Comparison of ENCODE assay signal across 8 mouse cellular contexts in the genomic region with DNA sequence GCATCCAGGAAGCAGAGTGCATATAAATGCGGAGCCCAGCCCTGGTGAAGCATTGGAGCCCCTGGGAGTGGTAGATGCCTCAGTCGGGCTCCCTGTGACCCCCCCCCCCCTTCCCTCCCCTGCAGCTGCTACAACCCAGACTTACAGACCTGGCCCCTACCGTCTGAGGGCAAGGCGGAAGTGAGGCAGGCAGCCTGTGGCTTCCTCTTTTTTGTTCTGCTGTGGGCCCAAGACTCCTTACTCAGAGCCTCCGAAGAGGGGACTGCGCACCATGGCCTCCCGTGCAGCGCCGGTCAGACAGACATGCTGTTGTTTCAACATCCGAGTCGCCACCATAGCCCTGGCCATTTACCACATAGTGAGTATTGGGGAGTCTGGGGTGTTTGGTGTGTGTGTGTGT. TPM values are rescaled to one million over a fixed set of nuclear protein-coding genes. Genes with fewer than 3 reads are reported as not detected.
DNase-seq lines count a peak whose midpoint lies in the region; ATAC-seq and TF ChIP-seq lines count a peak whose summit lies in the region.

A gene (plus strand): TSS at position 49 of the 400 bp plus-strand sequence.

- peaks cover 18 to 59% of the 10 kb centered on the region in 2 experiments for H3K4me1 ChIP-seq in CH12.LX (ENCODE audit: control insufficient read depth in 1 of 2, insufficient read depth in 2 of 2)
- no peaks in the 10 kb centered on the region for H3K4me1 ChIP-seq in intestine, postnatal 0 days (replicated peaks; ENCODE audit: control insufficient read depth, insufficient read depth, low read length)
- peaks cover 27% of the 10 kb centered on the region for H3K4me1 ChIP-seq in liver, embryonic 15.5 days (replicated peaks)
- H3K4me1 ChIP-seq in neural tube, embryonic 13.5 days (replicated peaks), result 0 out of 2 replicates have a peak, but pooled peaks cover 6% of the 10 kb centered on the region

- DNase-seq in CH12.LX (ENCODE audit: extremely low read depth), result peak; percentile 90
- no peak for DNase-seq in adrenal gland, adult 8-10 months
- DNase-seq in heart, adult 11 months, result peak; percentile 98
- DNase-seq in cerebellum, postnatal 14 days, result no peak
- DNase-seq in cerebellum, postnatal 25 days, result no peak

- no peaks in the 10 kb centered on the region for H3K9me3 ChIP-seq in CH12.LX (replicated peaks; ENCODE audit: low read length)
- no peaks in the 10 kb centered on the region for H3K9me3 ChIP-seq in intestine, postnatal 0 days (ENCODE audit: control insufficient read depth)
- H3K9me3 ChIP-seq in liver, embryonic 15.5 days (replicated peaks), result no peaks in the 10 kb centered on the region
- no peaks in the 10 kb centered on the region for H3K9me3 ChIP-seq in neural tube, embryonic 13.5 days

- no peak for ATAC-seq in intestine, postnatal 0 days
- ATAC-seq in liver, embryonic 15.5 days (ENCODE audit: insufficient read depth), result no peak; the same call in 1 of the 2 replicates
- ATAC-seq in neural tube, embryonic 13.5 days (ENCODE audit: low read depth), result no peak

- dilution Hi-C loops in CH12.LX (cut with MboI; ENCODE audit: extremely low pct_ligation_motif_present, extremely low pct_unique_long_range_greater_than_20kb, low sequenced_read_pairs), result no loop called here

- TF ChIP-seq EP300 in CH12.LX (IDR thresholded peaks at IDR 0.05; ENCODE audit: low read length), result peak; percentile 52; the same call in 1 of the 2 replicates

- H3K79me2 ChIP-seq in CH12.LX (replicated peaks; ENCODE audit: control insufficient read depth, extremely low read depth, insufficient read depth, poor library complexity, severe bottlenecking), result peaks cover 62% of the 10 kb centered on the region

- peak within 1 kb of the TSS; percentile 73 for H3K4me2 ChIP-seq in CH12.LX (ENCODE audit: insufficient read depth, low read depth, poor library complexity, severe bottlenecking)
- no peak within 1 kb of the TSS for H3K4me2 ChIP-seq in intestine, postnatal 0 days (replicated peaks; ENCODE audit: low read depth)
- peak within 1 kb of the TSS; percentile 37 for H3K4me2 ChIP-seq in liver, embryonic 15.5 days
- H3K4me2 ChIP-seq in neural tube, embryonic 13.5 days, result no peak within 1 kb of the TSS

- no peak for TF ChIP-seq CTCF in CH12.LX (conservative IDR thresholded peaks at IDR 0.05 in 1 of 2, IDR thresholded peaks at IDR 0.05 in 1 of 2; ENCODE audit: low read depth in 2 of 2, low read length in 2 of 2)
- TF ChIP-seq CTCF in intestine, postnatal 0 days (IDR thresholded peaks at IDR 0.05; ENCODE audit: low read depth), result no peak

- peak within 1 kb of the TSS; percentile 68 to 84 (median 75) for H3K4me3 ChIP-seq in CH12.LX (replicated peaks in 1 of 3; ENCODE audit: low read depth in 2 of 3, low read length in 2 of 3, poor library complexity in 1 of 3)
- H3K4me3 ChIP-seq in intestine, postnatal 0 days (ENCODE audit: low read depth, low read length), result no peak within 1 kb of the TSS
- H3K4me3 ChIP-seq in liver, embryonic 15.5 days (replicated peaks), result peak within 1 kb of the TSS; percentile 41
- H3K4me3 ChIP-seq in neural tube, embryonic 13.5 days, result no peak within 1 kb of the TSS

- H3K36me3 ChIP-seq in CH12.LX (replicated peaks in 1 of 2; ENCODE audit: control insufficient read depth in 1 of 2, insufficient read depth in 1 of 2, low read length in 1 of 2), result peaks cover 18 to 31% of the 10 kb centered on the region in 2 experiments
- no peaks in the 10 kb centered on the region for H3K36me3 ChIP-seq in intestine, postnatal 0 days (ENCODE audit: control insufficient read depth, insufficient read depth)
- H3K36me3 ChIP-seq in liver, embryonic 15.5 days (replicated peaks), result no peaks in the 10 kb centered on the region
- H3K36me3 ChIP-seq in neural tube, embryonic 13.5 days, result no peaks in the 10 kb centered on the region

- no peaks in the 10 kb centered on the region for H3K27me3 ChIP-seq in CH12.LX (replicated peaks)
- H3K27me3 ChIP-seq in intestine, postnatal 0 days (replicated peaks; ENCODE audit: control insufficient read depth, insufficient read depth, low read length), result no peaks in the 10 kb centered on the region
- H3K27me3 ChIP-seq in liver, embryonic 15.5 days, result no peaks in the 10 kb centered on the region
- no peaks in the 10 kb centered on the region for H3K27me3 ChIP-seq in neural tube, embryonic 13.5 days

- H3K27ac ChIP-seq in CH12.LX (ENCODE audit: insufficient read depth, low read depth), result peak within 1 kb of the TSS; percentile 93
- no peak within 1 kb of the TSS for H3K27ac ChIP-seq in intestine, postnatal 0 days (ENCODE audit: low read depth, low read length)
- H3K27ac ChIP-seq in liver, embryonic 15.5 days (replicated peaks), result peak within 1 kb of the TSS; percentile 79
- H3K27ac ChIP-seq in neural tube, embryonic 13.5 days (replicated peaks), result no peak within 1 kb of the TSS

- TF ChIP-seq POLR2A in CH12.LX (IDR thresholded peaks at IDR 0.05; ENCODE audit: low read depth, low read length), result peak; percentile 94

- TF ChIP-seq RAD21 in CH12.LX (IDR thresholded peaks at IDR 0.05; ENCODE audit: low read depth, low read length), result no peak; the same call in 1 of the 2 replicates

- H3K9ac ChIP-seq in CH12.LX (ENCODE audit: insufficient read depth, low read depth), result peak within 1 kb of the TSS; percentile 98
- no peak within 1 kb of the TSS for H3K9ac ChIP-seq in intestine, postnatal 0 days (ENCODE audit: low read depth, low read length)
- no peak within 1 kb of the TSS; the same call in 1 of the 2 replicates for H3K9ac ChIP-seq in liver, embryonic 15.5 days
- no peak within 1 kb of the TSS for H3K9ac ChIP-seq in neural tube, embryonic 13.5 days

- 60% methylated on average over 11 of the region's 11 CpGs for WGBS in intestine, postnatal 0 days
- 19% methylated on average over 11 of the region's 11 CpGs for WGBS in liver, embryonic 15.5 days (ENCODE audit: insufficient replicate concordance)
- 63% methylated on average over 11 of the region's 11 CpGs for WGBS in neural tube, embryonic 13.5 days

- in situ Hi-C loops in CH12.LX (cut with MboI; ENCODE audit: low pct_ligation_motif_present, low pct_unique_long_range_greater_than_20kb, low sequenced_read_pairs), result no loop called here

TF ChIP-seq in CH12.LX, 34 proteins besides CTCF, POLR2A, EP300 and RAD21 (continues in another document):
- TF ChIP-seq ZNF384 (IDR thresholded peaks at IDR 0.05; ENCODE audit: low read depth, low read length) (no peak), JUND (conservative IDR thresholded peaks at IDR 0.05; ENCODE audit: low read depth, low read length) (no peak), GABPA (IDR thresholded peaks at IDR 0.05; ENCODE audit: insufficient replicate concordance, low read depth, low read length) (no peak), USF1 (IDR thresholded peaks at IDR 0.05; ENCODE audit: low read depth, low read length) (no peak), UBTF (IDR thresholded peaks at IDR 0.05; ENCODE audit: low read depth, low read length) (0 out of 2 replicates have a peak, but pooled peaks have one; percentile 49), USF2 (conservative IDR thresholded peaks at IDR 0.05; ENCODE audit: low read depth, low read length) (no peak), CHD2 (IDR thresholded peaks at IDR 0.05; ENCODE audit: low read length) (no peak; the same call in 1 of the 2 replicates), MXI1 (IDR thresholded peaks at IDR 0.05; ENCODE audit: low read depth, low read length) (peak; percentile 54), PAX5 (IDR thresholded peaks at IDR 0.05; ENCODE audit: low read length) (no peak), ELF1 (IDR thresholded peaks at IDR 0.05; ENCODE audit: low read depth, low read length) (peak; percentile 90), BHLHE40 (IDR thresholded peaks at IDR 0.05; ENCODE audit: low read depth, low read length) (peak; percentile 71; the same call in 1 of the 2 replicates), ETS1 (conservative IDR thresholded peaks at IDR 0.05; ENCODE audit: low read depth, low read length) (peak; percentile 75), CHD1 (IDR thresholded peaks at IDR 0.05; ENCODE audit: low read depth, low read length) (0 out of 2 replicates have a peak, but pooled peaks have one; percentile 6), TCF12 (IDR thresholded peaks at IDR 0.05; ENCODE audit: low read depth, low read length) (peak; percentile 91), HCFC1 (IDR thresholded peaks at IDR 0.05; ENCODE audit: low read depth, low read length) (peak; percentile 24), NRF1 (IDR thresholded peaks at IDR 0.05; ENCODE audit: low read depth, low read length) (no peak), KAT2A (IDR thresholded peaks at IDR 0.05; ENCODE audit: insufficient replicate concordance, low read length) (no peak), IRF4 (IDR thresholded peaks at IDR 0.05; ENCODE audit: low read depth, low read length) (peak; percentile 62), ZC3H11A (IDR thresholded peaks at IDR 0.05; ENCODE audit: low read depth, low read length) (no peak), POLR2AphosphoS2 (IDR thresholded peaks at IDR 0.05; ENCODE audit: low read depth, low read length) (peak; percentile 73; the same call in 1 of the 2 replicates), SMC3 (IDR thresholded peaks at IDR 0.05; ENCODE audit: low read depth, low read length) (no peak), MAFK (IDR thresholded peaks at IDR 0.05; ENCODE audit: insufficient replicate concordance, low read length) (no peak), TBP (conservative IDR thresholded peaks at IDR 0.05; ENCODE audit: low read depth, low read length) (peak; percentile 82), MAX (IDR thresholded peaks at IDR 0.05; ENCODE audit: low read length) (no peak), SIN3A (IDR thresholded peaks at IDR 0.05; ENCODE audit: low read length) (peak; percentile 84), RCOR1 (conservative IDR thresholded peaks at IDR 0.05; ENCODE audit: low read depth, low read length) (no peak), ZKSCAN1 (IDR thresholded peaks at IDR 0.05; ENCODE audit: borderline replicate concordance, low read depth, low read length) (no peak), MEF2A (IDR thresholded peaks at IDR 0.05; ENCODE audit: borderline replicate concordance, low read depth, low read length) (peak; percentile 65; the same call in 1 of the 2 replicates), JUN (IDR thresholded peaks at IDR 0.05; ENCODE audit: insufficient read depth, low read depth, low read length) (no peak), MAZ (IDR thresholded peaks at IDR 0.05; ENCODE audit: low read depth, low read length) (peak; percentile 90; the same call in 1 of the 2 replicates)

RNA-seq across cellular contexts. Expression of the gene that starts here (rescaled TPM):
- total RNA-seq in CH12.LX (2012; rRNA removed) (182 and 225 TPM in 2 replicates), CH12.LX (2014; rRNA removed) (32.3 and 41.1 TPM in 2 replicates)
- 486 and 594 TPM in 2 replicates for polyA plus RNA-seq in CH12.LX (2012; ENCODE audit: insufficient read length, low read depth)
- total RNA-seq in adrenal gland, adult 8-10 months (2022), result 10 to 100 TPM; 21.1 to 57.8 (median 37.6) TPM
- 25.7 and 27.7 TPM in 2 replicates for polyA plus RNA-seq in intestine, postnatal 0 days (2015; fragmentation: Nextera tagmentation; extraction: Ambion mirVana)
- polyA plus RNA-seq in liver, embryonic 15.5 days (2015; fragmentation: Nextera tagmentation; extraction: Ambion mirVana), result 80.7 and 81.0 TPM in 2 replicates
- polyA plus RNA-seq in neural tube, embryonic 13.5 days (2015; fragmentation: Nextera tagmentation; extraction: Ambion mirVana), result 31.6 and 31.7 TPM in 2 replicates

Comparison
In these comparisons a context has a peak if more than half of its experiments do, and no peak if none do; other contexts are left out.
1. DNase-seq: peak in CH12.LX (single experiment) and heart, adult 11 months (single experiment); none in adrenal gland, adult 8-10 months (single experiment), cerebellum, postnatal 14 days (0 of 2) and cerebellum, postnatal 25 days (0 of 2).
2. H3K27ac ChIP-seq: peak in CH12.LX (single experiment) and liver, embryonic 15.5 days (single experiment); none in intestine, postnatal 0 days (single experiment) and neural tube, embryonic 13.5 days (single experiment).
3. H3K4me2 ChIP-seq: peak in CH12.LX (single experiment) and liver, embryonic 15.5 days (single experiment); none in intestine, postnatal 0 days (single experiment) and neural tube, embryonic 13.5 days (single experiment).
4. H3K4me3 ChIP-seq: peak in CH12.LX (3 of 3) and liver, embryonic 15.5 days (single experiment); none in intestine, postnatal 0 days (single experiment) and neural tube, embryonic 13.5 days (single experiment).